Mouse (Mus musculus): Measurements from ENCODE around the gene Caprin1.

GRCm38 (mm10) chr2:103760421-103760820, 37.0 kb downstream of the Caprin1 start:
- TF ChIP-seq CTCF (IDR thresholded peaks at IDR 0.05; ENCODE audit: low read depth, low read length), result no peak
- TF ChIP-seq TAL1 (conservative IDR thresholded peaks at IDR 0.05; ENCODE audit: low read depth, low read length), result no peak
- no peak for TF ChIP-seq GATA1 (IDR thresholded peaks at IDR 0.05; ENCODE audit: borderline replicate concordance, low read length)
- no peak for TF ChIP-seq POLR2AphosphoS5 (IDR thresholded peaks at IDR 0.05; ENCODE audit: insufficient replicate concordance, low read depth, low read length)
- TF ChIP-seq GATA2 (IDR thresholded peaks at IDR 0.05; ENCODE audit: borderline replicate concordance, low read depth, low read length), result no peak
